Mouse (Mus musculus): ENCODE results near the gene Pnliprp2. TPM values are rescaled to one million over a fixed set of nuclear protein-coding genes. Genes with fewer than 3 reads are reported as not detected.
A peak's percentile ranks its signal among the peaks of the same experiment; 100 is the strongest.

Gene Pnliprp2
- polyA plus RNA-seq, 1 experiment from 2014 or later = 0.36 TPM

- Histone ChIP-seq H3K9me3 (replicated peaks; ENCODE audit: low read length) (no peaks in the 10 kb centered on the region), H3K4me3 (replicated peaks; ENCODE audit: low read depth, low read length) (no peak overlapping the region), H3K9ac (ENCODE audit: low read depth, low read length) (no peak overlapping the region), H3K36me3 (ENCODE audit: insufficient read depth, low read length) (no peaks in the 10 kb centered on the region), H3K27ac (no peak overlapping the region), H3K27me3 (ENCODE audit: insufficient read depth, low read length) (no peaks in the 10 kb centered on the region), H3K4me2 (ENCODE audit: low read length) (no peak overlapping the region), H3K4me1 (replicated peaks; ENCODE audit: insufficient read depth, low read length) (no peaks in the 10 kb centered on the region)
- ATAC-seq (replicated peaks; ENCODE audit: low FRiP score, low read depth) = no peak
- 81% methylated on average over 4 of the region's 4 CpGs for WGBS
- no peak for DNase-seq (ENCODE audit: low spot score)
- TF ChIP-seq CTCF (IDR thresholded peaks at IDR 0.05; ENCODE audit: low read depth) = no peak
Observed at GRCm38 (mm10) chr19:58758871-58759270, 648 bp upstream of the Pnliprp2 start.

- H3K4me3 ChIP-seq (replicated peaks; ENCODE audit: low read depth, low read length) = no peak overlapping the region
- no peak for TF ChIP-seq CTCF (IDR thresholded peaks at IDR 0.05; ENCODE audit: low read depth)
- H3K4me2 ChIP-seq (ENCODE audit: low read length) = no peak overlapping the region
- peak; percentile 19 for DNase-seq (ENCODE audit: low spot score)
- ATAC-seq (replicated peaks; ENCODE audit: low FRiP score, low read depth) = peak; percentile 44; the same call in 1 of the 2 replicates
- H3K27me3 ChIP-seq (ENCODE audit: insufficient read depth, low read length) = no peaks in the 10 kb centered on the region
- no peak overlapping the region for H3K9ac ChIP-seq (ENCODE audit: low read depth, low read length)
- no peaks in the 10 kb centered on the region for H3K9me3 ChIP-seq (replicated peaks; ENCODE audit: low read length)
- WGBS = 24% methylated on average over 6 of the region's 6 CpGs
- no peak overlapping the region for H3K27ac ChIP-seq
- no peaks in the 10 kb centered on the region for H3K4me1 ChIP-seq (replicated peaks; ENCODE audit: insufficient read depth, low read length)
- no peaks in the 10 kb centered on the region for H3K36me3 ChIP-seq (ENCODE audit: insufficient read depth, low read length)
Observed at GRCm38 (mm10) chr19:58762316-58762715, 2.8 kb downstream of the Pnliprp2 start.

GRCm38 (mm10) chr19:58762848-58763541, 3.5 kb downstream of the Pnliprp2 start:
- peak; percentile 98 for TF ChIP-seq CTCF (IDR thresholded peaks at IDR 0.05; ENCODE audit: low read depth)
- Histone ChIP-seq H3K4me2 (ENCODE audit: low read length) (no peak overlapping the region), H3K4me1 (replicated peaks; ENCODE audit: insufficient read depth, low read length) (no peaks in the 10 kb centered on the region), H3K27ac (no peak overlapping the region), H3K27me3 (ENCODE audit: insufficient read depth, low read length) (no peaks in the 10 kb centered on the region), H3K9ac (ENCODE audit: low read depth, low read length) (no peak overlapping the region), H3K4me3 (replicated peaks; ENCODE audit: low read depth, low read length) (no peak overlapping the region), H3K9me3 (replicated peaks; ENCODE audit: low read length) (no peaks in the 10 kb centered on the region), H3K36me3 (ENCODE audit: insufficient read depth, low read length) (no peaks in the 10 kb centered on the region)
- DNase-seq (ENCODE audit: low spot score) (peak; percentile 87), ATAC-seq (replicated peaks; ENCODE audit: low FRiP score, low read depth) (peak; percentile 69; the same call in 1 of the 2 replicates)
- 12% methylated on average over 12 of the region's 12 CpGs for WGBS

- Histone ChIP-seq H3K9ac (ENCODE audit: low read depth, low read length) (no peak overlapping the region), H3K36me3 (ENCODE audit: insufficient read depth, low read length) (no peaks in the 10 kb centered on the region), H3K9me3 (replicated peaks; ENCODE audit: low read length) (no peaks in the 10 kb centered on the region), H3K4me2 (ENCODE audit: low read length) (no peak overlapping the region), H3K4me3 (replicated peaks; ENCODE audit: low read depth, low read length) (no peak overlapping the region), H3K27me3 (ENCODE audit: insufficient read depth, low read length) (no peaks in the 10 kb centered on the region), H3K27ac (no peak overlapping the region), H3K4me1 (replicated peaks; ENCODE audit: insufficient read depth, low read length) (no peaks in the 10 kb centered on the region)
- WGBS = 70% methylated on average over 6 of the region's 6 CpGs
- ATAC-seq (replicated peaks; ENCODE audit: low FRiP score, low read depth) (no peak), DNase-seq (ENCODE audit: low spot score) (no peak)
- no peak for TF ChIP-seq CTCF (IDR thresholded peaks at IDR 0.05; ENCODE audit: low read depth)
Observed at GRCm38 (mm10) chr19:58767329-58767728, 7.8 kb downstream of the Pnliprp2 start.

GRCm38 (mm10) chr19:58776461-58776860, 16.9 kb downstream of the Pnliprp2 start:
- Histone ChIP-seq H3K27me3 (ENCODE audit: insufficient read depth, low read length) (no peaks in the 10 kb centered on the region), H3K9ac (ENCODE audit: low read depth, low read length) (no peak overlapping the region), H3K4me2 (ENCODE audit: low read length) (no peak overlapping the region), H3K4me3 (replicated peaks; ENCODE audit: low read depth, low read length) (no peak overlapping the region), H3K4me1 (replicated peaks; ENCODE audit: insufficient read depth, low read length) (no peaks in the 10 kb centered on the region), H3K27ac (no peak overlapping the region), H3K36me3 (ENCODE audit: insufficient read depth, low read length) (no peaks in the 10 kb centered on the region), H3K9me3 (replicated peaks; ENCODE audit: low read length) (no peaks in the 10 kb centered on the region)
- no peak for TF ChIP-seq CTCF (IDR thresholded peaks at IDR 0.05; ENCODE audit: low read depth)
- 70% methylated on average over 5 of the region's 5 CpGs for WGBS
- ATAC-seq (replicated peaks; ENCODE audit: low FRiP score, low read depth) = no peak
- DNase-seq (ENCODE audit: low spot score) = no peak

GRCm38 (mm10) chr19:58781566-58781965, 22.0 kb downstream of the Pnliprp2 start:
- no peaks in the 10 kb centered on the region for H3K4me1 ChIP-seq (replicated peaks; ENCODE audit: insufficient read depth, low read length)
- DNase-seq (ENCODE audit: low spot score) (no peak), ATAC-seq (replicated peaks; ENCODE audit: low FRiP score, low read depth) (no peak)
- H3K27ac ChIP-seq = no peak overlapping the region
- no peaks in the 10 kb centered on the region for H3K36me3 ChIP-seq (ENCODE audit: insufficient read depth, low read length)
- H3K4me2 ChIP-seq (ENCODE audit: low read length) = no peak overlapping the region
- no peak overlapping the region for H3K9ac ChIP-seq (ENCODE audit: low read depth, low read length)
- H3K9me3 ChIP-seq (replicated peaks; ENCODE audit: low read length) = no peaks in the 10 kb centered on the region
- WGBS = 69% methylated on average over 4 of the region's 4 CpGs
- no peak overlapping the region for H3K4me3 ChIP-seq (replicated peaks; ENCODE audit: low read depth, low read length)
- no peaks in the 10 kb centered on the region for H3K27me3 ChIP-seq (ENCODE audit: insufficient read depth, low read length)
- TF ChIP-seq CTCF (IDR thresholded peaks at IDR 0.05; ENCODE audit: low read depth) = no peak

- H3K4me1 ChIP-seq (replicated peaks; ENCODE audit: insufficient read depth, low read length) = no peaks in the 10 kb centered on the region
- WGBS = 46% methylated on average over 7 of the region's 7 CpGs
Observed at GRCm38 (mm10) chr19:58783938-58784337, 24.4 kb downstream of the Pnliprp2 start.

More at GRCm38 (mm10) chr19:58783938-58784337, 24.4 kb downstream of the Pnliprp2 start:
- no peak overlapping the region for H3K4me3 ChIP-seq (replicated peaks; ENCODE audit: low read depth, low read length)
- no peak for ATAC-seq (replicated peaks; ENCODE audit: low FRiP score, low read depth)
- DNase-seq (ENCODE audit: low spot score) = no peak
- H3K36me3 ChIP-seq (ENCODE audit: insufficient read depth, low read length) = no peaks in the 10 kb centered on the region
- TF ChIP-seq CTCF (IDR thresholded peaks at IDR 0.05; ENCODE audit: low read depth) = no peak
- no peaks in the 10 kb centered on the region for H3K27me3 ChIP-seq (ENCODE audit: insufficient read depth, low read length)
- H3K27ac ChIP-seq = no peak overlapping the region
- H3K9ac ChIP-seq (ENCODE audit: low read depth, low read length) = no peak overlapping the region
- no peaks in the 10 kb centered on the region for H3K9me3 ChIP-seq (replicated peaks; ENCODE audit: low read length)
- no peak overlapping the region for H3K4me2 ChIP-seq (ENCODE audit: low read length)

Data from kidney, postnatal 0 days (tissue).